Mouse (Mus musculus): Measurements from ENCODE around the gene Nfx1. TPM values are rescaled to one million over a fixed set of nuclear protein-coding genes. Genes with fewer than 3 reads are reported as not detected.

The Nfx1 gene
- polyA plus RNA-seq, 1 experiment, result 104 TPM

DNA sequence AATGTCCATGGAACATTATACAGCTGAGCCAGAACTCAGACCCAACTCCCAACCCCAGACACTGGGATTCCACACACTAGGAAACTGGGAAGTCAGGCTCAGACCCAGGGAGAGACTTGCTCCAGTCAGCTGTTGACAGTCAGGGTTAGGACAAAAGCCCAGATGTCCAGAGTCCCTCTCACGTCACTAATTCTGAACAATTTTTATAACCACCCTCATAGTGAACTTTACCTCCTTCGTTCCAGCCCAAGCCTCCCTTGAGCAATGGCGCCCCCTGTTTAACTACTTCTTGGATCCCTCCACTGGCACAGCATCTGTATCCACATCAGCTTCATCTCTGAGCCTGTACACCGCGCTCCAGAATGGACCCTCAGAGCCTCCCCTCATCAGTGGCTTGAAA, 73.3 kb downstream of the Nfx1 start:
- Histone ChIP-seq H3K27ac (ENCODE audit: insufficient read depth, low read length) (no peak overlapping the region), H3K27me3 (ENCODE audit: control insufficient read depth, insufficient read depth, low read length, poor library complexity, severe bottlenecking) (no peaks in the 10 kb centered on the region), H3K9ac (ENCODE audit: low read depth, poor library complexity, severe bottlenecking) (no peak overlapping the region), H3K4me3 (ENCODE audit: low read depth, low read length) (no peak overlapping the region), H3K4me1 (ENCODE audit: control insufficient read depth, insufficient read depth, low read length) (no peaks in the 10 kb centered on the region), H3K9me3 (replicated peaks; ENCODE audit: control insufficient read depth, insufficient read depth, low read length, poor library complexity, severe bottlenecking) (no peaks in the 10 kb centered on the region), H3K36me3 (ENCODE audit: control insufficient read depth, insufficient read depth, low read length, poor library complexity, severe bottlenecking) (no peaks in the 10 kb centered on the region)
- no peak for TF ChIP-seq POLR2A (IDR thresholded peaks at IDR 0.05; ENCODE audit: insufficient read depth, low read length)
- peak; percentile 38 for TF ChIP-seq CTCF (IDR thresholded peaks at IDR 0.05; ENCODE audit: low read depth, low read length)

- Histone ChIP-seq H3K27ac (ENCODE audit: insufficient read depth, low read length) (no peak overlapping the region), H3K36me3 (ENCODE audit: control insufficient read depth, insufficient read depth, low read length, poor library complexity, severe bottlenecking) (no peaks in the 10 kb centered on the region), H3K4me1 (ENCODE audit: control insufficient read depth, insufficient read depth, low read length) (no peaks in the 10 kb centered on the region), H3K4me3 (ENCODE audit: low read depth, low read length) (no peak overlapping the region), H3K9me3 (replicated peaks; ENCODE audit: control insufficient read depth, insufficient read depth, low read length, poor library complexity, severe bottlenecking) (no peaks in the 10 kb centered on the region), H3K9ac (ENCODE audit: low read depth, poor library complexity, severe bottlenecking) (no peak overlapping the region), H3K27me3 (ENCODE audit: control insufficient read depth, insufficient read depth, low read length, poor library complexity, severe bottlenecking) (no peaks in the 10 kb centered on the region)
- TF ChIP-seq CTCF (IDR thresholded peaks at IDR 0.05; ENCODE audit: low read depth, low read length), result no peak
- no peak for TF ChIP-seq EP300 (IDR thresholded peaks at IDR 0.05; ENCODE audit: insufficient read depth, low read depth, low read length)
Measured at GRCm38 (mm10) chr4:41045288-41045687, 74.6 kb downstream of the Nfx1 start.

DNA sequence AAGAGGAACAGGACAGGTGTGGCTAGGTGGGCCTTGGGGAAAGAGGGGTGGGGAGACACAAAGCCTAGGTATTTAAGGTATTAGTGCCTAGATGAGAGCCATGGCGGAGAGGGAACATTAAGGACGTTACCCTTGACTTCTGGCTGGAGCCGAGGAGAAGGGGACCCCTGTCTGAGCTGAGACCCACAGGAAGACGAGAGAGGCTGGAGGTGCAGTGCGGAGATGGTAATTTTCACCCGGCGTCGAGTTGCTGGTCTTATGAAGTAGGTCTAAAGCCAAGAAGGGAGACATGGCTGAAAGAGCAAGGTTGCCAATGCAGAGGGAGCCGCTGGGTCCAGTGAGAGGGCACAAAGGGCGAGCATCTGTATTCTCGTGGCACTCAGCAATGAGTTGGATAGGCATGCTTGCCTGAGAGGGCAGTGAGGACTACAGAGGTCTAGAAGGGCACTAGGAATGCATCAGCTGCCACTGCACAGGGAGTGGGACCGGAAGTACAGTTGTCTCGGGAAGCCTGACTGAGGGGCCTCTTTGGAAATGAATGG, 75.6 kb downstream of the Nfx1 start:
- TF ChIP-seq CTCF (IDR thresholded peaks at IDR 0.05; ENCODE audit: low read depth, low read length) (no peak), POLR2A (IDR thresholded peaks at IDR 0.05; ENCODE audit: insufficient read depth, low read length) (no peak), EP300 (IDR thresholded peaks at IDR 0.05; ENCODE audit: insufficient read depth, low read depth, low read length) (no peak)

GRCm38 (mm10) chr4:41047524-41048271, 77.0 kb downstream of the Nfx1 start, which contains the start of gene Aqp7:
TSS of gene Aqp7 (minus strand) at chr4:41048139.
- Histone ChIP-seq H3K9ac (ENCODE audit: low read depth, poor library complexity, severe bottlenecking) (no peak within 1 kb of the TSS), H3K36me3 (ENCODE audit: control insufficient read depth, insufficient read depth, low read length, poor library complexity, severe bottlenecking) (no peaks in the 10 kb centered on the region), H3K9me3 (replicated peaks; ENCODE audit: control insufficient read depth, insufficient read depth, low read length, poor library complexity, severe bottlenecking) (no peaks in the 10 kb centered on the region), H3K27ac (ENCODE audit: insufficient read depth, low read length) (no peak within 1 kb of the TSS; the same call in 1 of the 2 replicates), H3K27me3 (ENCODE audit: control insufficient read depth, insufficient read depth, low read length, poor library complexity, severe bottlenecking) (no peaks in the 10 kb centered on the region), H3K4me1 (ENCODE audit: control insufficient read depth, insufficient read depth, low read length) (no peaks in the 10 kb centered on the region), H3K4me3 (ENCODE audit: low read depth, low read length) (no peak within 1 kb of the TSS)
- TF ChIP-seq POLR2A (IDR thresholded peaks at IDR 0.05; ENCODE audit: insufficient read depth, low read length), result no peak
- TF ChIP-seq EP300 (IDR thresholded peaks at IDR 0.05; ENCODE audit: insufficient read depth, low read depth, low read length), result no peak
- TF ChIP-seq CTCF (IDR thresholded peaks at IDR 0.05; ENCODE audit: low read depth, low read length), result no peak

More for the DNA sequence above, 75.6 kb downstream of the Nfx1 start:
- Histone ChIP-seq H3K27me3 (ENCODE audit: control insufficient read depth, insufficient read depth, low read length, poor library complexity, severe bottlenecking) (no peaks in the 10 kb centered on the region), H3K36me3 (ENCODE audit: control insufficient read depth, insufficient read depth, low read length, poor library complexity, severe bottlenecking) (no peaks in the 10 kb centered on the region), H3K27ac (ENCODE audit: insufficient read depth, low read length) (no peak overlapping the region), H3K9me3 (replicated peaks; ENCODE audit: control insufficient read depth, insufficient read depth, low read length, poor library complexity, severe bottlenecking) (no peaks in the 10 kb centered on the region), H3K4me3 (ENCODE audit: low read depth, low read length) (no peak overlapping the region), H3K9ac (ENCODE audit: low read depth, poor library complexity, severe bottlenecking) (no peak overlapping the region), H3K4me1 (ENCODE audit: control insufficient read depth, insufficient read depth, low read length) (no peaks in the 10 kb centered on the region)

DNA sequence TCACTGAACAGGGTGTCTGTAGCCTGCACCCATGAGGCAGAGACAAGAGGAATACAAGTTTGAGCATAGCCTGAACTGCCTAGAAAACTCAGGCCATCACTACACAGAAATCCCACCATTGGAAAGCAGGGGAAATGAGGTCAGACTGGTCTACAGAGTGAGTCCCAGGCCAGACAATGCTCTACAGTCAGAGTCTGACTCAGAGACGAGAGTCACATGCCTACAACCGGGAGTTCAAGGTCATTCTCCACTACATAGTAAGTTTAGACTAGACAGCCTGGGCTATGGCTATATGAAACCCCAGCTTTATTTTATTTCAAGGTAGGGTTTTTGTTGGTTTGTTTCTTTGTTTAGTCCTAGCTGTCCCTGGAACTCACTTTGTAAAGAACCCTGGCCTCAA, 78.2 kb downstream of the Nfx1 start:
- Histone ChIP-seq H3K4me3 (ENCODE audit: low read depth, low read length) (no peak overlapping the region), H3K9me3 (replicated peaks; ENCODE audit: control insufficient read depth, insufficient read depth, low read length, poor library complexity, severe bottlenecking) (no peaks in the 10 kb centered on the region), H3K4me1 (ENCODE audit: control insufficient read depth, insufficient read depth, low read length) (no peaks in the 10 kb centered on the region), H3K36me3 (ENCODE audit: control insufficient read depth, insufficient read depth, low read length, poor library complexity, severe bottlenecking) (no peaks in the 10 kb centered on the region), H3K27me3 (ENCODE audit: control insufficient read depth, insufficient read depth, low read length, poor library complexity, severe bottlenecking) (no peaks in the 10 kb centered on the region), H3K27ac (ENCODE audit: insufficient read depth, low read length) (no peak overlapping the region; the same call in 1 of the 2 replicates), H3K9ac (ENCODE audit: low read depth, poor library complexity, severe bottlenecking) (no peak overlapping the region)
- TF ChIP-seq EP300 (IDR thresholded peaks at IDR 0.05; ENCODE audit: insufficient read depth, low read depth, low read length) (no peak), CTCF (IDR thresholded peaks at IDR 0.05; ENCODE audit: low read depth, low read length) (no peak), POLR2A (IDR thresholded peaks at IDR 0.05; ENCODE audit: insufficient read depth, low read length) (no peak)

Measured in ES-Bruce4 (cell line).